Mouse (Mus musculus): Measurements from ENCODE around the gene Rflnb. TPM values are rescaled to one million over a fixed set of nuclear protein-coding genes. Genes with fewer than 3 reads are reported as not detected.
A peak's percentile ranks its signal among the peaks of the same experiment; 100 is the strongest.

The Rflnb gene
- polyA plus RNA-seq (2014; fragmentation: Nextera tagmentation; extraction: Ambion mirVana), result 22.9 and 24.3 TPM in 2 replicates

DNA sequence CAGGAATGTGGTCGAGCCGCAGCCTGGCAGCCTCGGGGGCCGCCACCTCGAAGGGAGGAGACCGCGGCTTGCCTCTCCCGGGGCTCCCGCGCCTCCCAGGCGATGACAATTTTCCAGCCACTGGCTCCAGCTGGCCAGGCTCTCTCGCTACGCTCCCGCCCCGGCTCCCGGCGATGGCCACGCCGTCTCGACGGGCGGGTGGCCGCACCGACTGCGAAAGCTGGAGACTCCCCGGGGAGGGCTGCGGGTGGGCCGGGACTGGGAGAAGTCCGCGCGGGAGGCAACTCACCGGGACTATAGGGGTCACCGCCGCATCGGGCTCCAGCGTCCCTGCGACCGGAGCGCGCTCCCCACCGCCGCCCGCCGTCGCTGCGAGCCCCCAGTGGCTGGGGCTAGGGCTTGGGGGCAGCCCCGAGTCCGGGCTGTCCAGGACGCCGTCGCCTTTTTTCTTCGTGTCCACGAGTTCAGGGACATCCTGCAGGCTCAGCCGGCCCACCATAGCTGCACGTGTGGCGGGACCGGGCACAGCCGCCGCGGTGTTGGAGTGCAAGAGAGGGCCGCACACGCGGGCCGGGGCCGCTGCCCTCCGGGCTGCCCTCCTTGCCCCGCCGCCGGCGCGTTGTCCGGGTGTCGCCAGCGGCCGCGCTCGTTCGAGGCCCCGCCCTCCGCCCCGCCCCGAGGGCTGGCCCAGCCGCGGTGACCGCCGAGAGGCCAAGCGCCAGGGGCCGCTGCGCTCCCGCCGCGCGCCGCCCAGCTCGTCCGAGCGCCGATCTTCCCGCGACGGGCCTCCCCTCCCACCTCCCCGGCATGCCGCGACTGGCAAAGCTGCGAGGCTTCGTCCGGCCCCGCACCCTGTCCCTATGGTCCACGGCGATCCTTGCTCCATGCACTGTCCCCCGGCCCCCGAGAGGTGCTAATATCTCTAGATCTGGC is at the start of gene Rflnb:
Gene Rflnb, minus strand, starts transcription at position 644 of the 933 bp plus-strand sequence.
- Histone ChIP-seq H3K9ac (ENCODE audit: low read length) (peak within 1 kb of the TSS; percentile 76), H3K4me1 (ENCODE audit: control insufficient read depth, insufficient read depth, low read length) (peaks cover 4% of the 10 kb centered on the region; the same call in 1 of the 2 replicates), H3K4me2 (ENCODE audit: low read depth) (peak within 1 kb of the TSS; percentile 85), H3K27ac (ENCODE audit: low read depth, low read length) (no peak within 1 kb of the TSS), H3K36me3 (ENCODE audit: control insufficient read depth, insufficient read depth, low read length) (no peaks in the 10 kb centered on the region), H3K4me3 (ENCODE audit: low read depth, low read length) (peak within 1 kb of the TSS; percentile 65), H3K27me3 (ENCODE audit: control insufficient read depth, insufficient read depth, low read length) (no peaks in the 10 kb centered on the region), H3K9me3 (ENCODE audit: control insufficient read depth, low read length) (no peaks in the 10 kb centered on the region)
- WGBS, result under 1% methylated on average over 90 of the region's 112 CpGs
- DNase-seq (ENCODE audit: low spot score) (peak; percentile 90), ATAC-seq (ENCODE audit: insufficient read depth, low FRiP score, low TSS enrichment) (peak; percentile 84)

DNA sequence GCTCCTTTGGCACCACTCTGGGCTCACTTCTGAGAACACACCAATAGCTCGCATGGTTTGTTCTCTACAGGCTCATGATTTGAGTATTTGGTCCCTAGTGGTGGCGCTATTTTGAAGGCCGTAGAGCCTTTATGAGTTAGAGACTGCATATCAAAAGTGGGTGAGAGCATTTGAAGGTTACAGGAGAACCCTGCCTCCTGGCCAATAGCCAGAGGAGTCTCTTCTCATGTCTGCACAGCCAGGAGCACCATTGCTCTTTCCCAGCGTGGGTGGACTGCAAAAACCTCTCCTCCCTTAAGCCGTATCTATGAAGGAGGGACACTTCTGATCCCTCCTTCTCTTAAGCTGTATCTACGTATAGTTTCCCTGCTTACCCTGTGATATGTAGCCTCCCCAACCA is 49.8 kb upstream of the Rflnb start:
- DNase-seq (ENCODE audit: low spot score) (no peak), ATAC-seq (ENCODE audit: insufficient read depth, low FRiP score, low TSS enrichment) (no peak)
- Histone ChIP-seq H3K4me2 (ENCODE audit: low read depth) (no peak overlapping the region), H3K9ac (ENCODE audit: low read length) (no peak overlapping the region), H3K36me3 (ENCODE audit: control insufficient read depth, insufficient read depth, low read length) (no peaks in the 10 kb centered on the region; the same call in 1 of the 2 replicates), H3K27ac (ENCODE audit: low read depth, low read length) (no peak overlapping the region), H3K4me3 (ENCODE audit: low read depth, low read length) (no peak overlapping the region), H3K4me1 (ENCODE audit: control insufficient read depth, insufficient read depth, low read length) (no peaks in the 10 kb centered on the region), H3K27me3 (ENCODE audit: control insufficient read depth, insufficient read depth, low read length) (no peaks in the 10 kb centered on the region), H3K9me3 (ENCODE audit: control insufficient read depth, low read length) (no peaks in the 10 kb centered on the region)
- WGBS, result 94% methylated on average over 6 of the region's 6 CpGs

DNA sequence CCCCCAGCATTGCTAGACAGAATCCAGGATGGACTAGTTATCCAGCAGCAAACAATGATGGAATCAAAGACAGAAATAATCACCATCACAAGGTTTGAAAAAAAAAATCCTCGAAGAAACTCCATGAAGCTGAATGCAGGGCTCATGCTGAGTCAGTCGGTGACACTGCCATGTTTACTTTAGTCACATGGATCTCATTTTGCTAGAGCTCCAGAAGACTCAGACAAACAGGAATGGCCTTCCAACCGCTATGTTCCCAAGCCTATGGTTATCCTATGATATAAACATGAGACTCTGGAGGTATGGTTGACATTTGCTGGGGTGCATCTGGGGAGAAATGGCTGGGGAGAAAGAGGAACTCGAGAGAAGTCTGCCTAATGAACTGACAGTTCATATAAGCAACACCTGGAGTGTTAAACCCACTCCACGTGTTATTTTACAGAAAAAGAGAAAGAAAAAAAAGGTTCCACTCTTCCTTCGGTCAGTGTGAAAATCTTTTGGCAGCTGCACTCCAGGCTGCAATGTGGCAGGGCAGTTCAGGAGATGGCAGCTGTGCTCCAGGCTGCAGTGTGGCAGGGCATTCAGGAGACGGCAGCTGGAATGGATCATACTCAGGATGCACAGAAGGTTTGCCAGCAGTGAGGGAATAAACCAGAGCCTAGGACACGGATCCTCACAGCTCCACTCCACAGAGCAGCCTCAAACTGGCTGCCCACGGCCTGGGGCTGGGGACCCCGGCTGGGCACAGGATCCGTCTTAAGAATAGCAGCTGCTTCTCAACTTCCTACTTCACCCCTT is 46.9 kb upstream of the Rflnb start:
- Histone ChIP-seq H3K4me3 (ENCODE audit: low read depth, low read length) (no peak overlapping the region), H3K27ac (ENCODE audit: low read depth, low read length) (no peak overlapping the region), H3K36me3 (ENCODE audit: control insufficient read depth, insufficient read depth, low read length) (no peaks in the 10 kb centered on the region; the same call in 1 of the 2 replicates), H3K9me3 (ENCODE audit: control insufficient read depth, low read length) (no peaks in the 10 kb centered on the region), H3K27me3 (ENCODE audit: control insufficient read depth, insufficient read depth, low read length) (no peaks in the 10 kb centered on the region), H3K4me1 (ENCODE audit: control insufficient read depth, insufficient read depth, low read length) (no peaks in the 10 kb centered on the region), H3K9ac (ENCODE audit: low read length) (no peak overlapping the region), H3K4me2 (ENCODE audit: low read depth) (no peak overlapping the region)
- no peak for DNase-seq (ENCODE audit: low spot score)
- WGBS, result 64% methylated on average over 11 of the region's 11 CpGs
- no peak for ATAC-seq (ENCODE audit: insufficient read depth, low FRiP score, low TSS enrichment)

DNA sequence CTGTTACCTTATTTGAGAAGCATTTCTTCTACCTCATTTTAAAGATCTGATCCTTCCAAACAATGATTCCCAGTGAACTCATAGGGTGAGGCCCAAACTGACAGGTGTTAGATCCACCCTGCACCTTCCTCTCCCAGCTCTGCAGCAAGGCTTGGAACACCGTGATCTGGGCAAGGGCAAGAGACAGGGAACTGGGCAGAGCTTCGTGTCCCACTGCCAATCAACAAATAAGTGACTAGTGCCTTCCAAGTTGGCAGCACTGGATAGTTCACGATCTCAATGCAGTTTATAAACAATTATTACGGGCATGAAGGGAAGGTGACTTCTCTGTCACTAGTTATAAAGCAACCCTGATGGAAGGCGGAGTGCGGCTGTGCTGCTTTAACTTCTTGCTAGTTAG is 42.2 kb upstream of the Rflnb start:
- H3K9ac ChIP-seq (ENCODE audit: low read length), result no peak overlapping the region
- DNase-seq (ENCODE audit: low spot score), result no peak

DNA sequence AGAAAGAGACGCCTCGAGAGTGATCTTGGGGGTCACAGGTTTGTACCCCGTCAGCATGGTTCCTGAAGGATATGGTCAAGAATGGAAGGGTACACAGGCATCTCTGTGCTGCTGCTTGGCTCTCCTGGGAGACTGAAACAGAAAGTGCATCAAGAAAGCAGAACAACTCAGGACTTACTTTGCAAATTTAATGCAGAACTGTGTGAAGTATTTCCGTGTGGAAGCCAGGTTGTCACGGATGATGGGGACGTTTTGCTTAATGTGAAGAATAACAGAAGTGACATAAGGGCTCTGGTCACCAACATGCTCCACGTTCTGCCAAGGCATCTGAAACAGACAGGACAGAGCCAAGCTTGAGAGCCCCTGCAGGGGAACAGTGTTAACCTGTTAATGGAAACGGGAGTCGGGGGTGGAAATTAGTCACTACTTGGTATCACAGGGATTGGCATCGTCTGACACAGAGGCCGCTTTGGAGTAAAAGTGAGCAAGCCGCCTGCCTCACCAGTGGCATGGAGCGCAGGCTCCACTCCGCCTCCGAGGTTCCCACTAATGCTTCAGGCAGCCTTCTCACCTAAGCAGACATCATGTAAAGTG is 39.1 kb upstream of the Rflnb start:
- Histone ChIP-seq H3K27me3 (ENCODE audit: control insufficient read depth, insufficient read depth, low read length) (no peaks in the 10 kb centered on the region), H3K9me3 (ENCODE audit: control insufficient read depth, low read length) (no peaks in the 10 kb centered on the region), H3K4me1 (ENCODE audit: control insufficient read depth, insufficient read depth, low read length) (no peaks in the 10 kb centered on the region), H3K36me3 (ENCODE audit: control insufficient read depth, insufficient read depth, low read length) (no peaks in the 10 kb centered on the region), H3K4me2 (ENCODE audit: low read depth) (no peak overlapping the region), H3K9ac (ENCODE audit: low read length) (no peak overlapping the region), H3K27ac (ENCODE audit: low read depth, low read length) (no peak overlapping the region), H3K4me3 (ENCODE audit: low read depth, low read length) (no peak overlapping the region)
- no peak for ATAC-seq (ENCODE audit: insufficient read depth, low FRiP score, low TSS enrichment)
- no peak for DNase-seq (ENCODE audit: low spot score)
- 88% methylated on average over 15 of the region's 15 CpGs for WGBS

More for the DNA sequence above, 42.2 kb upstream of the Rflnb start:
- H3K4me2 ChIP-seq (ENCODE audit: low read depth), result no peak overlapping the region
- no peaks in the 10 kb centered on the region; the same call in 1 of the 2 replicates for H3K36me3 ChIP-seq (ENCODE audit: control insufficient read depth, insufficient read depth, low read length)
- H3K27me3 ChIP-seq (ENCODE audit: control insufficient read depth, insufficient read depth, low read length), result no peaks in the 10 kb centered on the region
- 94% methylated on average over 6 of the region's 6 CpGs for WGBS
- H3K4me3 ChIP-seq (ENCODE audit: low read depth, low read length), result no peak overlapping the region
- no peaks in the 10 kb centered on the region for H3K9me3 ChIP-seq (ENCODE audit: control insufficient read depth, low read length)
- no peaks in the 10 kb centered on the region for H3K4me1 ChIP-seq (ENCODE audit: control insufficient read depth, insufficient read depth, low read length)
- no peak overlapping the region for H3K27ac ChIP-seq (ENCODE audit: low read depth, low read length)
- ATAC-seq (ENCODE audit: insufficient read depth, low FRiP score, low TSS enrichment), result no peak

DNA sequence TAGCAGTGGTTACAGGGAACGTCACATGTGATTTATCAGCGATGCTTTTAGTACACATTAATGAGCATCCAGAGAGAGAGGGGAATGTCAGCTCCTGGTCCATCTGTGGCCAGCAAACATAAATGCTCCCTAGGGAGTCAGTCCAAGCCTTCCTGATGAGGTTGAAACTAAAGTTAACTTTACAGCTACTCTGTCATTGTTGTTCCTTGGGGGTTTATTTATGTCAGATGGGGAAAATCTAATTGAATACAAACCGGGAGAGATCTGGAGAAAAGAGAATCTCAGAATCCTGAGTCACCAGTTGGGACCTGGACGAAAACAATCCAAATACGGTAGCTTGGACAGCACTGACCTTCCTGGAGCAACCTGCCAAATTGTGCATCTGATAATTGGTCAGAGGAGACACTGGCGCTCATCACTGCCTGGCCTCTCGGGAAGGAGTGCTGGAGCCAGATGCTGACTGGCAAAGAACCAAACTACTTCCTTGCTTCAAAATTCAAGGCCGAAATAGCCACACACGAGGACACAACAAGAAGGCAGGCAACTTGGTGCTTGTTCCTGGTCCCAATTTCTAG is 38.0 kb upstream of the Rflnb start:
- no peak overlapping the region for H3K4me3 ChIP-seq (ENCODE audit: low read depth, low read length)
- no peaks in the 10 kb centered on the region for H3K9me3 ChIP-seq (ENCODE audit: control insufficient read depth, low read length)
- no peak overlapping the region for H3K27ac ChIP-seq (ENCODE audit: low read depth, low read length)
- no peak for DNase-seq (ENCODE audit: low spot score)
- H3K4me2 ChIP-seq (ENCODE audit: low read depth), result no peak overlapping the region
- H3K36me3 ChIP-seq (ENCODE audit: control insufficient read depth, insufficient read depth, low read length), result no peaks in the 10 kb centered on the region
- WGBS, result 73% methylated on average over 9 of the region's 9 CpGs
- no peaks in the 10 kb centered on the region for H3K4me1 ChIP-seq (ENCODE audit: control insufficient read depth, insufficient read depth, low read length)
- no peaks in the 10 kb centered on the region for H3K27me3 ChIP-seq (ENCODE audit: control insufficient read depth, insufficient read depth, low read length)
- no peak for ATAC-seq (ENCODE audit: insufficient read depth, low FRiP score, low TSS enrichment)
- no peak overlapping the region for H3K9ac ChIP-seq (ENCODE audit: low read length)

DNA sequence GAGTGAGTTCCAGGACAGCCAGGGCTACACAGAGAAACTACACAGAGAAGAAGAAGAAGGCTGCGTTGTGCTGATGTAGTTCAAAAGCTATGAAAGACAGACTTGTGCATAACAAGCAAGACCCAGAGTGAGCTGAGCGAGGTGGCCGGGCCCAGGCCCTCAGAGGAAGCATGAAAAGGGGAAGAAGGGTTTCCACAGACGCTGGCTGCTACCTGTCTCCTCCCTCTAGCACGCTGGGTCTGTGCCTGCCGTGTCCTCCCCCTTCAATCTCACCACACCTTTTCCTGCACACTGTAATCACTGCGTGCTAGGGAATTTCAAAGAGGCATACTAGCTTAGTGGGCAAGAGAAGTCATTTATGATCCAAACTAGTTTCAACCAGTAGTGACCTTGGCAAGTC is 36.8 kb upstream of the Rflnb start:
- DNase-seq (ENCODE audit: low spot score) (no peak), ATAC-seq (ENCODE audit: insufficient read depth, low FRiP score, low TSS enrichment) (no peak)
- no peak overlapping the region for H3K27ac ChIP-seq (ENCODE audit: low read depth, low read length)
- H3K9me3 ChIP-seq (ENCODE audit: control insufficient read depth, low read length), result no peaks in the 10 kb centered on the region
- no peaks in the 10 kb centered on the region for H3K4me1 ChIP-seq (ENCODE audit: control insufficient read depth, insufficient read depth, low read length)
- H3K4me2 ChIP-seq (ENCODE audit: low read depth), result no peak overlapping the region
- no peak overlapping the region for H3K4me3 ChIP-seq (ENCODE audit: low read depth, low read length)
- H3K36me3 ChIP-seq (ENCODE audit: control insufficient read depth, insufficient read depth, low read length), result no peaks in the 10 kb centered on the region
- H3K27me3 ChIP-seq (ENCODE audit: control insufficient read depth, insufficient read depth, low read length), result no peaks in the 10 kb centered on the region
- 95% methylated on average over 7 of the region's 7 CpGs for WGBS
- H3K9ac ChIP-seq (ENCODE audit: low read length), result no peak overlapping the region

DNA sequence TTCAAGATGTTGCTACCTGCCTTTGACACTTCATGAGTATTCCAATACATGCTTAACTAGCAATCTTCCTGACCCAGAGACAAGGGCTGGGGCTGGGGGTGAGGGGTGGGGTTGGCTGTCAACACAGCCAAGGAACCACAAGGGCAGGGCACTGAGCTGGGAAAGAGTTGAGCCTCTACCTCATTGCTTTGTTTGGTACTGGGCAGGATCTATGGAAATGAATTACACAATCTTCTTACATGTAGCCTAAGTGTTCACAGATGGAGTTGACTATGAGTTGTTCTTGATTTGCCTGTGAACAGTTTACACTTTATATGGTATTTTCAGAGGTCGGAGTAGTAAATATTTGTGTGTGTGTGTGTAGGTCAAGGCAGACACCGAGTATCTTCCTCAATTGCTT is 33.3 kb upstream of the Rflnb start:
- WGBS, result 95% methylated on average over 2 of the region's 2 CpGs

More for the DNA sequence above, 33.3 kb upstream of the Rflnb start:
- Histone ChIP-seq H3K4me2 (ENCODE audit: low read depth) (no peak overlapping the region), H3K4me1 (ENCODE audit: control insufficient read depth, insufficient read depth, low read length) (no peaks in the 10 kb centered on the region), H3K27ac (ENCODE audit: low read depth, low read length) (no peak overlapping the region), H3K4me3 (ENCODE audit: low read depth, low read length) (no peak overlapping the region), H3K27me3 (ENCODE audit: control insufficient read depth, insufficient read depth, low read length) (no peaks in the 10 kb centered on the region), H3K36me3 (ENCODE audit: control insufficient read depth, insufficient read depth, low read length) (no peaks in the 10 kb centered on the region), H3K9ac (ENCODE audit: low read length) (no peak overlapping the region), H3K9me3 (ENCODE audit: control insufficient read depth, low read length) (no peaks in the 10 kb centered on the region)
- DNase-seq (ENCODE audit: low spot score) (no peak), ATAC-seq (ENCODE audit: insufficient read depth, low FRiP score, low TSS enrichment) (no peak)
